Mouse (Mus musculus) forebrain, embryonic 14.5 days (tissue): Measurements from ENCODE around the gene Apoc2. TPM values are rescaled to one million over a fixed set of nuclear protein-coding genes. Genes with fewer than 3 reads are reported as not detected.

Experiments used
- ATAC-seq: fragments of 200-750 bp; cut with Nextera tagmentation; 2 replicates; pipeline ENCODE4 v1.8.0; 2017; ENCODE audit warnings: mild to moderate bottlenecking, moderate library complexity
- DNase-seq: peaks from one replicate; pipeline ENCODE4 v3.0.0-alpha.2; 2015; ENCODE audit warnings: low spot score
- H3K27ac ChIP-seq: fragments of 300-500 bp; sonication (generic); 2 replicates; pipeline ENCODE4 v1.5.1; 2014; ENCODE audit warnings: low read depth, mild to moderate bottlenecking, control low read depth, low read length, moderate library complexity
- H3K27me3 ChIP-seq: fragments of 300-500 bp; sonication (generic); replicated peaks from 2 replicates; pipeline ENCODE4 v1.6.1; 2014; ENCODE audit warnings: low read length, control low read depth, mixed read lengths; ENCODE audit not compliant: control insufficient read depth, insufficient read depth
- H3K36me3 ChIP-seq: fragments of 300-500 bp; sonication (generic); 2 replicates; pipeline ENCODE4 v1.6.1; 2014; ENCODE audit warnings: low read length, control low read depth; ENCODE audit not compliant: control insufficient read depth, insufficient read depth
- H3K4me1 ChIP-seq: fragments of 300-500 bp; sonication (generic); 2 replicates; pipeline ENCODE4 v1.6.1; 2014; ENCODE audit warnings: antibody characterized with exemption, low read length, control low read depth; ENCODE audit not compliant: control insufficient read depth, insufficient read depth
- H3K4me2 ChIP-seq: fragments of 300-500 bp; sonication (generic); 2 replicates; pipeline ENCODE4 v1.6.1; 2014; ENCODE audit warnings: mild to moderate bottlenecking, control low read depth, low read length
- H3K4me3 ChIP-seq: fragments of 300-500 bp; sonication (generic); 2 replicates; pipeline ENCODE4 v1.5.1; 2014; ENCODE audit warnings: low read depth, low read length, control low read depth
- H3K9ac ChIP-seq: fragments of 300-500 bp; sonication (generic); 2 replicates; pipeline ENCODE4 v1.6.1; 2014; ENCODE audit warnings: mild to moderate bottlenecking, low read length, control low read depth, moderate library complexity
- H3K9me3 ChIP-seq: fragments of 300-500 bp; sonication (generic); replicated peaks from 2 replicates; pipeline ENCODE4 v1.6.1; 2016; ENCODE audit warnings: low read length, control low read depth, mixed read lengths; ENCODE audit not compliant: control insufficient read depth
- WGBS: fragments of 180-500 bp; shearing (Covaris S2); extraction: QIAGEN DNeasy Blood & Tissue Kit; methylation state at CpG from one replicate; pipeline ENCODE4 v1.1.7; 2014; 5-methylcytosine and 5-hydroxymethylcytosine counted together
- polyA plus RNA-seq: library from polyadenylated mRNA; unstranded; fragments of >200 nt; fragmentation: Nextera tagmentation; extraction: Ambion mirVana; gene quantifications from 2 replicates; pipeline ENCODE4 v1.2.1, GENCODE M21; 2014

The Apoc2 gene
- polyA plus RNA-seq, 1 experiment from 2014 or later = not detected

GRCm38 (mm10) chr7:19715239-19716054 is 37.7 kb upstream of the Apoc2 start, which contains the start of gene Tomm40:
Gene Tomm40, minus strand, starts transcription at chr7:19715438.
- peak within 1 kb of the TSS; percentile 84 for H3K27ac ChIP-seq
- peaks cover 29% of the 10 kb centered on the region for H3K36me3 ChIP-seq
- H3K4me2 ChIP-seq = peak within 1 kb of the TSS; percentile 95
- no peaks in the 10 kb centered on the region for H3K27me3 ChIP-seq
- peak within 1 kb of the TSS; percentile 89 for H3K9ac ChIP-seq
- ATAC-seq = peak; percentile 98
- DNase-seq = peak; percentile 100
- WGBS = under 1% methylated on average over 56 of the region's 59 CpGs
- H3K4me1 ChIP-seq = peaks cover 10% of the 10 kb centered on the region
- peak within 1 kb of the TSS; percentile 98 for H3K4me3 ChIP-seq
- no peaks in the 10 kb centered on the region for H3K9me3 ChIP-seq

GRCm38 (mm10) chr7:19714836-19715235 is 37.1 kb upstream of the Apoc2 start:
- Histone ChIP-seq H3K9ac (peak overlapping the region; percentile 89), H3K36me3 (peaks cover 35% of the 10 kb centered on the region), H3K4me1 (peaks cover 10% of the 10 kb centered on the region), H3K27me3 (no peaks in the 10 kb centered on the region), H3K4me3 (peak overlapping the region; percentile 98), H3K9me3 (no peaks in the 10 kb centered on the region), H3K4me2 (peak overlapping the region; percentile 95), H3K27ac (peak overlapping the region; percentile 74)
- peak; percentile 3 for DNase-seq
- WGBS = under 1% methylated on average over 38 of the region's 39 CpGs
- ATAC-seq = no peak

- DNase-seq (no peak), ATAC-seq (no peak)
- Histone ChIP-seq H3K4me1 (peaks cover 10% of the 10 kb centered on the region), H3K9ac (no peak overlapping the region), H3K4me3 (no peak overlapping the region), H3K9me3 (no peaks in the 10 kb centered on the region), H3K36me3 (peaks cover 47% of the 10 kb centered on the region), H3K27me3 (no peaks in the 10 kb centered on the region), H3K27ac (no peak overlapping the region), H3K4me2 (no peak overlapping the region)
- 89% methylated on average over 9 of the region's 9 CpGs for WGBS
Measured at GRCm38 (mm10) chr7:19713598-19713997, 35.9 kb upstream of the Apoc2 start.

GRCm38 (mm10) chr7:19713196-19713595 is 35.5 kb upstream of the Apoc2 start:
- Histone ChIP-seq H3K4me3 (no peak overlapping the region), H3K27me3 (no peaks in the 10 kb centered on the region), H3K4me2 (no peak overlapping the region), H3K36me3 (peaks cover 50% of the 10 kb centered on the region), H3K9me3 (no peaks in the 10 kb centered on the region), H3K4me1 (peaks cover 10% of the 10 kb centered on the region), H3K9ac (no peak overlapping the region), H3K27ac (no peak overlapping the region)
- ATAC-seq (no peak), DNase-seq (no peak)
- WGBS = 51% methylated on average over 4 of the region's 4 CpGs

- ATAC-seq (no peak), DNase-seq (peak; percentile 37)
- peaks cover 55% of the 10 kb centered on the region for H3K36me3 ChIP-seq
- H3K4me1 ChIP-seq = peaks cover 10% of the 10 kb centered on the region
- no peak overlapping the region for H3K4me3 ChIP-seq
- WGBS = 72% methylated on average over 4 of the region's 4 CpGs
- H3K4me2 ChIP-seq = no peak overlapping the region
- no peaks in the 10 kb centered on the region for H3K9me3 ChIP-seq
- H3K9ac ChIP-seq = no peak overlapping the region
- H3K27ac ChIP-seq = no peak overlapping the region
- no peaks in the 10 kb centered on the region for H3K27me3 ChIP-seq
Measured at GRCm38 (mm10) chr7:19712414-19712813, 34.7 kb upstream of the Apoc2 start.

- Histone ChIP-seq H3K4me1 (peaks cover 7% of the 10 kb centered on the region), H3K9me3 (no peaks in the 10 kb centered on the region), H3K36me3 (peaks cover 59% of the 10 kb centered on the region), H3K4me3 (no peak overlapping the region), H3K9ac (no peak overlapping the region), H3K4me2 (no peak overlapping the region), H3K27me3 (no peaks in the 10 kb centered on the region), H3K27ac (no peak overlapping the region)
- ATAC-seq (no peak), DNase-seq (no peak)
- WGBS = 97% methylated on average over 10 of the region's 10 CpGs
Measured at GRCm38 (mm10) chr7:19710650-19711049, 32.9 kb upstream of the Apoc2 start.

- Histone ChIP-seq H3K9ac (no peak overlapping the region), H3K4me1 (no peaks in the 10 kb centered on the region), H3K4me3 (no peak overlapping the region), H3K27ac (no peak overlapping the region), H3K36me3 (peaks cover 52% of the 10 kb centered on the region), H3K27me3 (no peaks in the 10 kb centered on the region), H3K9me3 (no peaks in the 10 kb centered on the region), H3K4me2 (no peak overlapping the region)
- ATAC-seq (no peak), DNase-seq (no peak)
- 95% methylated on average over 7 of the region's 7 CpGs for WGBS
Measured at GRCm38 (mm10) chr7:19705271-19705670, 27.5 kb upstream of the Apoc2 start.

GRCm38 (mm10) chr7:19704475-19704874 is 26.7 kb upstream of the Apoc2 start:
- H3K27ac ChIP-seq = no peak overlapping the region
- no peak overlapping the region for H3K4me3 ChIP-seq
- H3K36me3 ChIP-seq = peaks cover 44% of the 10 kb centered on the region
- DNase-seq = no peak
- H3K9me3 ChIP-seq = no peaks in the 10 kb centered on the region
- no peak overlapping the region for H3K4me2 ChIP-seq
- H3K27me3 ChIP-seq = no peaks in the 10 kb centered on the region
- WGBS = 91% methylated on average over 4 of the region's 4 CpGs
- H3K4me1 ChIP-seq = no peaks in the 10 kb centered on the region
- no peak overlapping the region for H3K9ac ChIP-seq
- no peak for ATAC-seq

GRCm38 (mm10) chr7:19702859-19703555 is 25.3 kb upstream of the Apoc2 start:
- DNase-seq = no peak
- Histone ChIP-seq H3K9ac (no peak overlapping the region), H3K36me3 (peaks cover 31% of the 10 kb centered on the region), H3K27me3 (no peaks in the 10 kb centered on the region), H3K4me1 (peaks cover 4% of the 10 kb centered on the region; the same call in 1 of the 2 replicates), H3K4me2 (no peak overlapping the region), H3K27ac (no peak overlapping the region), H3K4me3 (no peak overlapping the region), H3K9me3 (no peaks in the 10 kb centered on the region)
- ATAC-seq = no peak
- 96% methylated on average over 16 of the region's 16 CpGs for WGBS
